Mouse (Mus musculus): ENCODE measurements around the gene Gm906. TPM values are rescaled to one million over a fixed set of nuclear protein-coding genes. Genes with fewer than 3 reads are reported as not detected.

Gm906 gene
- total RNA-seq (2023), result not detected

GRCm38 (mm10) chr13:50250208-50250607 lies at the start of gene Gm906:
TSS of gene Gm906 (minus strand) at chr13:50250308.

Other genes with a start within 250 kb of the Gm906 start
- 1 to 10 TPM; 9.0 to 9.2 TPM for gene Fbxw17, start 167.6 kb upstream of the Gm906 start, total RNA-seq (2023)
- gene Gm47429, start 193.6 kb upstream of the Gm906 start, total RNA-seq (2023), result not detected
- gene Nutm2, start 217.0 kb upstream of the Gm906 start, total RNA-seq (2023), result not detected

All from neutrophil, adult 59 days (primary cell).